Mouse (Mus musculus): ENCODE measurements around the gene Zfp428.

DNA sequence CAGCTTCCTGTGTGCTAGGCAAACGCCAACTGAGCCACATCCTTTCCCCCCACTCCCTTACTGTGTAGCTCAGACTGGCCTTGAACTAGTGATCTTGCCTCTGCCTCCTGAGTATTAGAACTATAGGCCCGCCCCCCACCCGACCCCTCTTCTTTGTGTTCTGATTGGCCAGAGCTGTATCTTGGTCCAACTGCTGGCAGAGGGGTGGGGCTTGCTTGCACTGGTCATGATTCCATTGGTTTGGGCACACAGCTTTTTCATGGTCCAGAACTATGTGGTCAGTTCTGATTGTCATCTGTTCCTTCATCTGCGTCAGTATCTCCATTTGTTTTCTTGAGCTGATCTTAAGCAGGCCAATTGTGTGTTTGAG lies 57.0 kb downstream of the Zfp428 start:
- TF ChIP-seq CTCF (IDR thresholded peaks at IDR 0.05; ENCODE audit: borderline replicate concordance, insufficient read depth, low read depth, low read length) (no peak), POLR2A (IDR thresholded peaks at IDR 0.05; ENCODE audit: borderline replicate concordance, insufficient read depth, low read length) (no peak)

All from cerebellum, adult 2 months (tissue).